Mouse (Mus musculus): ENCODE results near the gene Eif5a2.

Eif5a2 gene

GRCm38 (mm10) chr3:28811441-28811840 is 30.4 kb downstream of the Eif5a2 start:
- no peak for DNase-seq (ENCODE audit: low spot score)

GRCm38 (mm10) chr3:28814361-28814760 is 33.3 kb downstream of the Eif5a2 start:
- DNase-seq (ENCODE audit: low spot score) = peak; percentile 89

GRCm38 (mm10) chr3:28816010-28816540 is 35.0 kb downstream of the Eif5a2 start:
- DNase-seq (ENCODE audit: low spot score) = no peak

GRCm38 (mm10) chr3:28826272-28826671 is 45.2 kb downstream of the Eif5a2 start:
- DNase-seq (ENCODE audit: low spot score) = no peak

- no peak for DNase-seq (ENCODE audit: low spot score)
These were observed 46.5 kb downstream of the Eif5a2 start for GRCm38 (mm10) chr3:28827605-28828004.

- no peak for DNase-seq (ENCODE audit: low spot score)
These were observed 48.4 kb downstream of the Eif5a2 start for GRCm38 (mm10) chr3:28829454-28829853.

GRCm38 (mm10) chr3:28836796-28837371 is 55.8 kb downstream of the Eif5a2 start:
- no peak for DNase-seq (ENCODE audit: low spot score)

- DNase-seq (ENCODE audit: low spot score) = no peak
These were observed 61.0 kb downstream of the Eif5a2 start for GRCm38 (mm10) chr3:28841886-28842649.

GRCm38 (mm10) chr3:28843231-28843630 is 62.2 kb downstream of the Eif5a2 start:
- no peak for DNase-seq (ENCODE audit: low spot score)

- no peak for DNase-seq (ENCODE audit: low spot score)
These were observed 66.0 kb downstream of the Eif5a2 start for GRCm38 (mm10) chr3:28847115-28847514.

All from adipocyte (in vitro differentiated cells).